Mouse (Mus musculus) midbrain, postnatal 0 days (tissue): ENCODE measurements at regions not wholly inside any gene's neighbourhood (a gene's known extent, or its start where the extent isn't known, plus 50 kb on each side); places are given as distances from the start of the nearest gene placed in this dataset.
"Not testable (repeated sequence)": the region's sequence is repeated elsewhere in the genome, so short reads cannot be mapped to it uniquely, and the experiment has no call there.

Experiments used
- ATAC-seq: fragments of 200-750 bp; cut with Nextera tagmentation; 2 replicates; pipeline ENCODE4 v1.8.0; 2017; ENCODE audit warnings: moderate number of reproducible peaks, mild to moderate bottlenecking, moderate TSS enrichment, moderate library complexity; ENCODE audit not compliant: low FRiP score
- DNase-seq: peaks from one replicate; pipeline ENCODE4 v3.0.0-alpha.2; 2015; ENCODE audit warnings: low spot score
- H3K27ac ChIP-seq: fragments of 300-500 bp; sonication (generic); 2 replicates; pipeline ENCODE4 v1.5.1; 2014; ENCODE audit warnings: low read depth, mild to moderate bottlenecking, low read length, mixed read lengths
- H3K27me3 ChIP-seq: fragments of 300-500 bp; sonication (generic); 2 replicates; pipeline ENCODE4 v1.6.1; 2014; ENCODE audit warnings: low read length, control low read depth, mixed read lengths; ENCODE audit not compliant: insufficient read depth
- H3K36me3 ChIP-seq: fragments of 300-500 bp; sonication (generic); 2 replicates; pipeline ENCODE4 v1.6.1; 2014; ENCODE audit warnings: low read length, control low read depth, mixed read lengths; ENCODE audit not compliant: insufficient read depth
- H3K4me1 ChIP-seq: fragments of 300-500 bp; sonication (generic); 2 replicates; pipeline ENCODE4 v1.6.1; 2014; ENCODE audit warnings: mild to moderate bottlenecking, control low read depth, antibody characterized with exemption, low read length, mixed read lengths; ENCODE audit not compliant: insufficient read depth
- H3K4me2 ChIP-seq: fragments of 300-500 bp; sonication (generic); 2 replicates; pipeline ENCODE4 v1.6.1; 2014; ENCODE audit warnings: low read depth, mild to moderate bottlenecking, low read length, mixed read lengths; ENCODE audit not compliant: poor library complexity, severe bottlenecking
- H3K4me3 ChIP-seq: fragments of 300-500 bp; sonication (generic); 2 replicates; pipeline ENCODE4 v1.5.1; 2014; ENCODE audit warnings: low read depth, mild to moderate bottlenecking, low read length, moderate library complexity
- H3K9ac ChIP-seq: fragments of 300-500 bp; sonication (generic); replicated peaks from 2 replicates; pipeline ENCODE4 v1.6.1; 2014; ENCODE audit warnings: mild to moderate bottlenecking, low read length, moderate library complexity, mixed read lengths; ENCODE audit not compliant: poor library complexity, severe bottlenecking
- H3K9me3 ChIP-seq: fragments of 300-500 bp; sonication (generic); 2 replicates; pipeline ENCODE4 v1.6.1; 2016; ENCODE audit warnings: low read length, control low read depth
- CTCF ChIP-seq: IDR thresholded peaks from 2 replicates; pipeline ENCODE4 v1.5.1; 2016; ENCODE audit warnings: antibody characterized with exemption, mild to moderate bottlenecking
- WGBS: fragments of 180-500 bp; shearing (Covaris S2); extraction: QIAGEN DNeasy Blood & Tissue Kit; methylation state at CpG from one replicate; pipeline ENCODE4 v1.1.7; 2014; 5-methylcytosine and 5-hydroxymethylcytosine counted together

- TF ChIP-seq CTCF: no peak
- ATAC-seq (no peak), DNase-seq (no peak)
- Histone ChIP-seq H3K36me3 (no peaks in the 10 kb centered on the region), H3K4me1 (no peaks in the 10 kb centered on the region), H3K9me3 (no peaks in the 10 kb centered on the region), H3K27ac (no peak overlapping the region), H3K27me3 (no peaks in the 10 kb centered on the region), H3K9ac (no peak overlapping the region), H3K4me3 (no peak overlapping the region), H3K4me2 (no peak overlapping the region)
- 76% methylated on average over 1 of the region's 1 CpGs for WGBS
Observed at GRCm38 (mm10) chr4:4304666-4305065, 227.3 kb upstream of the Sdr16c6 start.

- Histone ChIP-seq H3K36me3 (no peaks in the 10 kb centered on the region), H3K9ac (no peak overlapping the region), H3K4me2 (no peak overlapping the region), H3K4me1 (no peaks in the 10 kb centered on the region), H3K27me3 (no peaks in the 10 kb centered on the region), H3K27ac (no peak overlapping the region), H3K4me3 (no peak overlapping the region), H3K9me3 (no peaks in the 10 kb centered on the region)
- no peak for DNase-seq
- WGBS: 75% methylated on average over 10 of the region's 10 CpGs
- TF ChIP-seq CTCF: no peak
- no peak for ATAC-seq
Observed at GRCm38 (mm10) chr4:4300189-4300879, 223.0 kb upstream of the Sdr16c6 start.

GRCm38 (mm10) chr4:4299631-4300030 lies 222.3 kb upstream of the Sdr16c6 start:
- Histone ChIP-seq H3K4me2 (no peak overlapping the region), H3K4me1 (no peaks in the 10 kb centered on the region), H3K9me3 (no peaks in the 10 kb centered on the region), H3K9ac (no peak overlapping the region), H3K4me3 (no peak overlapping the region), H3K27me3 (no peaks in the 10 kb centered on the region), H3K36me3 (no peaks in the 10 kb centered on the region), H3K27ac (no peak overlapping the region)
- peak; percentile 52 for TF ChIP-seq CTCF
- DNase-seq (no peak), ATAC-seq (no peak)
- WGBS: 54% methylated on average over 1 of the region's 1 CpGs

GRCm38 (mm10) chr4:4249601-4250000 lies 172.3 kb upstream of the Sdr16c6 start:
- no peaks in the 10 kb centered on the region for H3K36me3 ChIP-seq
- no peak for TF ChIP-seq CTCF
- H3K4me1 ChIP-seq: no peaks in the 10 kb centered on the region
- H3K27me3 ChIP-seq: no peaks in the 10 kb centered on the region
- H3K4me2 ChIP-seq: no peak overlapping the region
- H3K9ac ChIP-seq: no peak overlapping the region
- H3K4me3 ChIP-seq: no peak overlapping the region
- ATAC-seq: no peak
- no peak overlapping the region for H3K27ac ChIP-seq
- DNase-seq: no peak
- no peaks in the 10 kb centered on the region for H3K9me3 ChIP-seq
- 81% methylated on average over 2 of the region's 2 CpGs for WGBS

- no peak for TF ChIP-seq CTCF
- Histone ChIP-seq H3K27ac (no peak overlapping the region), H3K4me1 (no peaks in the 10 kb centered on the region), H3K27me3 (no peaks in the 10 kb centered on the region), H3K9me3 (no peaks in the 10 kb centered on the region), H3K36me3 (no peaks in the 10 kb centered on the region), H3K9ac (no peak overlapping the region), H3K4me2 (no peak overlapping the region), H3K4me3 (no peak overlapping the region)
- ATAC-seq (no peak), DNase-seq (no peak)
- WGBS: 86% methylated on average over 4 of the region's 4 CpGs
Observed at GRCm38 (mm10) chr4:4247669-4248068, 170.3 kb upstream of the Sdr16c6 start.

- 84% methylated on average over 15 of the region's 15 CpGs for WGBS
- not testable (repeated sequence) for H3K4me2 ChIP-seq, H3K27me3 ChIP-seq, H3K36me3 ChIP-seq, H3K27ac ChIP-seq, H3K4me3 ChIP-seq, H3K9me3 ChIP-seq, ATAC-seq, H3K9ac ChIP-seq, H3K4me1 ChIP-seq, DNase-seq
Observed at GRCm38 (mm10) chr4:4242306-4242980, 165.1 kb upstream of the Sdr16c6 start.
